Mouse (Mus musculus): ENCODE data around the gene Uncx. TPM values are rescaled to one million over a fixed set of nuclear protein-coding genes. Genes with fewer than 3 reads are reported as not detected.

The Uncx gene
- total and polyA plus RNA-seq, 3 experiments, result not detected

DNA sequence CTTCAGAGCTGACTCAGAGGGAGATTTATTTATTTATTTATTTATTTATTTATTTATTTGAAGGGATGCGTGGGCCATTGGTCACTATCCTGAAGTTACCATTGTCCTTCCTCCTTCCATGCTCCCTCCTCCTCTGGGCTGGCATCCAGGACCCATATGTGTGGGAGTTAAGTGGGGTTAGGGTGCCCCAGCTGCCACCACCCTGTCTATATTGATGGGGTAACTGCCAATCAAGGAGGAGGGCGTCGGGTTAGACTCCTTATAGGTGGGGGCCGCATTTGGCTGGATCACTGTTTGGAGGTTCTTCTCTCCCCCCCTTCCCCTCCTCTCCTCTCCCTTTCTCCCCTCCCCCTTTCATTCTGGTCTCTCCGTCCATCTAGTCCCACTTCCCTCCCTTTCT, 738 bp upstream of the Uncx start:
- no peak for DNase-seq

DNA sequence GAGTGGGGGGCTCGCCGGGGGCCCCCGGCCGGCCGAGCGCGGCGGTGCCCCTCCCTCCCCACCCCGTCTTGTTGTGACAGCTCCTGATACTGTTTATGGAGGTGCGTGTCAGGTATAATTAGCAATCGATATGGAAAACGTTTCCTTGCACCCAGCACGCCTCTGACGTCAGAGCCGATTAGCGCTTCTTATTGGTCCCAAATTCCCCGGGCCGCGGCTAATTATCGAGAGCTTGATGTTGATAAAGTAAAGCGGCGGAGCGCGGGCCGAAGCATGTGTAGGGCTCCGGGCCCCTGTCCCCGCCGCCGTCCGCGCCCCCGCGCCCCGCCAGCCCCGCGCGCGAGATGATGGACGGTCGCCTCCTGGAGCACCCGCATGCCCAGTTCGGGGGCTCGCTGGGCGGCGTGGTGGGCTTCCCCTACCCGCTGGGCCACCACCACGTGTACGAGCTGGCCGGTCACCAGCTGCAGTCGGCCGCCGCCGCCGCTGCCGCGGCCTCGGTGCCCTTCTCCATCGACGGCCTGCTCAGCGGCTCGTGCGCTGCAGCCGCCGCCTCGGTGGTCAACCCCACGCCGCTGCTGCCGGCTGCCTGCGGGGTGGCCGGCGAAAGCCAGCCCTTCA, 466 bp downstream of the Uncx start:
- no peak for DNase-seq

DNA sequence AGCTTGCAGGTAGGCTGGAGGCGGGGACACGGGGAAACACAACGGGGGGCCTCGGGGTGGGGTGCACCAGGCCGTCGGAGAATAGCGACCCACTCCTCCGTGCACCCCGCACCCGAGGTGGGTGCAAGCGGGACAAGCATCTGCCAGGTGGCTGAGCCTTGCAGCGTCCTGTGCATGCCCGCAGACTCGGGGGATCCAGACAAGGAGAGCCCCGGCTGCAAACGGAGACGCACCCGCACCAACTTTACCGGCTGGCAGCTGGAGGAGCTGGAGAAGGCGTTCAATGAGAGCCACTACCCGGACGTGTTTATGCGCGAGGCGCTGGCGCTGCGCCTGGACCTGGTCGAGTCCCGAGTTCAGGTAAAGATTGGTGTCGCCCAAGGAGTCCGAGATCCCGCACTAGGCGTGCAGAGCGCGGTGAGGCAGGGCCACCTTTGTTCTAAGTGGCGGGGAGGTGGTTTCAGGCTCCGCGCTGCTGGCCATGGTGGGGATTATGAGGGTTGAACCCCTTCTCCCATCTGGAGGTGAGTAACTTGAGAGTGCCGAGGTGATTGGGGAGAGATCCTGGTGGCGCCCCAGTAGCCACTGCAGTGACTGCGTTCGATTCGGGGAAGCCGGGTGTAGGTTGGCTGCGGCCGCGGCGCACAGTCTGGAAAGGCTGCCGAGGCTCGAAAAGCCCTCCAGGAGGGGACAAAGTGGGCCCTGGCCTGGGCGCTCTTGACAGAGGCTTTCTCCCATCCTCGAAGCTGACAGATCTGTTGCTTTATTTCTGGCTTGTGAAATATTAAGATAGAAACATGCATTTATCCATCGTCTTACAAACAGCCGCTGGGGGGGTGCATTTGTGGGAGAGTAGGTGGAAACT, 1.2 kb downstream of the Uncx start:
- DNase-seq, result no peak

DNA sequence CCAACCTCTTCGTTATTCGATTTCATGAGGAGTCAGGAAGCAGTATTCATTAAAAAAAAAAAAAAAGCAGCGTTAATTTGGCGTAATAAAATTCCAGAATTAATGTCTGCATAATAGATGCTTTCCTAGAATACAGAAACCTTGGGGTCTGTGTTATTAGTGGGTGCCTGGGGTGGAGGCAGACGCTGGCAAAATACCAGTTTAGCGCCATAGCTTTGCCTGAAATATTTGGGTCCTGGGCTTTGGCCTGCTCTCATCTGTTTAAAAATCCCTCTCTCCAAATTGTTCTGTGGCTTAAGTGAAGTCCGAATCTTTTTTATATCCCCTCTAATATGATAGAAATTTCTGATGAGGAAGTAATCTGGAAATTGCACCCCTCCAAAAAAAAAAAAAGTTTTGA, 1.9 kb downstream of the Uncx start:
- no peak for DNase-seq

DNA sequence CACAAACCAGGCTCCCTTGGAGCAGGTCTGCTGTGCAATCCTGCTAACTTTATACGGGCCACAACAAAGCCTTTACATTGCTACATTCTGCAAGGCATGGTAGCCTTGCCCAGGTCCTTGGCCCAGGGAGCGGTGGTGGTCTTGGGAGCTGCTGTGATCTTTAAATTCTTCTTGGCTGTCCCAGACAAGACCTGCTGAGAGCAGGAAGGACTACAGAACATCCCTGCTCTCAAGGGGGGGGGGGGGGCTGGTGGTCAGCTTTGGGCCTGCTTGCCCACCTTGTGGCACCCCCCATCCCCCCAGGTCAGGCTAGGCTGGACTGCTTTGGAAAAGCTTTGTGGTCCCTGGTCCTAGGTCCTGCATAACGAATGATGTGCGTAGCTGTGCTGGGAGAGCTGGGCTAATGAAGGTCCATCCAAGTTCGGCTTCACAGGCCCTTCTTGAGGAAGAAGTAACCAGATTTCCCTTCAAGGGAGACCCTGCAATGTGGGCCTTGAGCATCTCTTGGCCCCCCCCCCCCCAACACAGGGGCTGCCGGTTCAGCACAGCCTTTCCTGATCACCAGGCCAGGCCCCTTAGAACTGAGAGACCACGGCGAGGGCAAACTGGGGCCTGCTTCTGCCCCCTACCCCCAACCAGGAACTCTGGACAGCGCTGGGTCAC, 2.5 kb downstream of the Uncx start:
- DNase-seq, result no peak

DNA sequence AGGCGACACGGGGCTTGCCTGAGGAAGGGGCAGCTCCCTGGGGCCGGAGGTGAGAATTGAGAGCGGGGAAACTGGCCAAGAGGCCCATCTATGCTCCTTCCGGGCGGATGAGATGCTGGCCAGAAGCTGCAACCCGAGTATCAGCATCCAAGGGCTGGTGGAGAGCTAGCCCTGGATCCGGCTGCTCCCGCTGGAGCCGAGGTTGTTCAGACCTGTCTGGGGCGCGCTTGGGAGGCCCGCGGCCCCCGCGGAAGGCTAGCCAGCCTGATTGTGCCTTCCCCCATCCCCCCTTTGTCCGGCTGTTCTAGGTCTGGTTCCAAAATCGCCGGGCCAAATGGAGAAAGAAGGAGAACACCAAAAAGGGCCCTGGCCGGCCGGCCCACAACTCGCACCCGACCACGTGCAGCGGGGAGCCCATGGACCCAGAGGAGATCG, 3.1 kb downstream of the Uncx start:
- DNase-seq, result no peak

DNA sequence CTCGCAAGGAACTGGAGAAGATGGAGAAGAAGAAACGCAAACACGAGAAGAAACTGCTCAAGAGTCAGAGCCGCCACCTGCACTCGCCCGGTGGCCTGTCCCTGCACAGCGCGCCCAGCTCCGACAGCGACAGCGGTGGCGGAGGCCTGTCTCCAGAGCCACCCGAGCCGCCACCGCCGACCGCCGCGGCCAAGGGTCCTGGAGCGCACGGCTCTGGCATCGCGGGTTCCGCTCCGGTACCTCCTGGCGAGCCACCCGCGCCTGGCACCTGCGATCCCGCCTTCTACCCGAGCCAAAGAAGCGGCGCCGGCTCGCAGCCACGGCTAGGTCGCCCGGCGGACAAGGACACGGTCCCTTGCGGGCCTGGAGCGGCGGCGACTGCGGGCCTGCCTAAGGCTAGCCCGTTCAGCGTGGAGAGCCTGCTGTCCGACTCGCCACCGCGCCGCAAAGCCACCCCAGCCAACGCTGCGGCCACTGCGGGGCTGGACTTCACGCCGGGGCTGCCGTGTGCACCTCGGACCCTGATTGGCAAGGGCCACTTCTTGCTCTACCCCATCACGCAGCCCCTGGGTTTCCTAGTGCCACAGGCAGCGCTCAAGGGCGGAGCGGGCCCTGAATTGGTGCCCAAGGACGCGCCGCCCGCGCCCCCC, 3.6 kb downstream of the Uncx start:
- no peak for DNase-seq

DNA sequence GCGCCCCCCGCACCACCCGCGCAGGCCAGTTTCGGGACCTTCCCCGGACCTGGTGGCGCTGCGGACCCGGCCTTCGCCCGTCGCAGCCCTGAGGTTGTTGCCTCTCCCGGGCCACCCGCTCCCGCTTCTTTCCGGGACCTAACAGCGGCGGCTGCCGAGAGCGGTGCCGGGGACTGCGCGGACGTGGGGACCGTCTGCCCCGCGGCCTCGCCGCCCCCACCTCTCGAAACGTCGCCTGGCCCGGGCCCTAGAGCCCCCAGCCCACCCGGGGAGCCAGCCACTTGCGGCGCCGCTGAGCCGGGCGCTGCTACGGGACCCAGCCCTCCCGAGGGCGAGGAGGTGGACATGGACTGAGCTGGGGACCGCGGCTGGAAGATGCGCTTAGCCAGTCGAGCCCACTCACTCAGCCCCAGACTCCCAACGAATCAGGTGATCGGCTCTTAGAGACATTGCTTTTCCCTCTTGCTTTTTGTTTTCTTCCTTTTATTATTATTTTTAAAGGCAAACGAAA, 4.2 kb downstream of the Uncx start:
- no peak for DNase-seq

DNA sequence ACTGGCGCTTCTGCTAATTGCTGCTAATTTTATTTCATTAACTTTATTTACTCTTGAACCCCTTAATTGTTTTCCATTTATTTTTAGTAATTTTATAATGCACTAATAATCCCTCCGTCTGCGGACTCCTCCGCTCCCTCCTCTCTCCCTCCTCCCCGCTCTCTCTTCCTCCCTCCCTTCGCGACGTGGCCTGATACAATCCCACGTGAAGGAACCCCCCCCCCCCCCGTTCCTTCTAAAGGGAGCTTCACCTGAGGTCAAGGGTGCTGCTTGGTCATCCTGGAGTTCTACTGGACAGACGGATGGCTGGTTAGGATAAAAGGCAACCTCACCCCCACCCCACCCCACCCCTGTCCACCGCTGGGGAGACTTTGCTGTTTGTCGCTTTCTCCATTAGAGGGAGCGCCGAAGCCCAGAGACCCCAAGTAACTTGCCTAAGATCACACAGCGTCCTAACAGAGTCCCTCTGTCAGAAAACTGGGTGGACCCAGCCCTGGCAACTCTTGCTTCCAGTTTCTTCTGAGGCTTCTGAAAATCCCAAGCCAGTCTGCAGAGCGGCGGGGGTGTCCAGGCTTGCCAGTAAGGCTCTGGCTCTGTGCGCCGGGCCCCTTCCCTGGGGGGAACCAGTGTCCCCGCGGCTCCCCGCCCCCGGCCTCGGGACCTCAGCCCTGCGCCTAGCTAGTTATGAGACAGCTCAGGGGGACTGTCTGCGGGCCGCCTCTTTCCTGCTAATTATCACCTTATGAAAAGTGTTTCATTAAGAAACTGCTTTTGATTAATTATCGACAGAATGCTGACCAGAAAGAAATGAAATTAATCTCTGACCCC, 10.4 kb downstream of the Uncx start:
- no peak for DNase-seq

DNA sequence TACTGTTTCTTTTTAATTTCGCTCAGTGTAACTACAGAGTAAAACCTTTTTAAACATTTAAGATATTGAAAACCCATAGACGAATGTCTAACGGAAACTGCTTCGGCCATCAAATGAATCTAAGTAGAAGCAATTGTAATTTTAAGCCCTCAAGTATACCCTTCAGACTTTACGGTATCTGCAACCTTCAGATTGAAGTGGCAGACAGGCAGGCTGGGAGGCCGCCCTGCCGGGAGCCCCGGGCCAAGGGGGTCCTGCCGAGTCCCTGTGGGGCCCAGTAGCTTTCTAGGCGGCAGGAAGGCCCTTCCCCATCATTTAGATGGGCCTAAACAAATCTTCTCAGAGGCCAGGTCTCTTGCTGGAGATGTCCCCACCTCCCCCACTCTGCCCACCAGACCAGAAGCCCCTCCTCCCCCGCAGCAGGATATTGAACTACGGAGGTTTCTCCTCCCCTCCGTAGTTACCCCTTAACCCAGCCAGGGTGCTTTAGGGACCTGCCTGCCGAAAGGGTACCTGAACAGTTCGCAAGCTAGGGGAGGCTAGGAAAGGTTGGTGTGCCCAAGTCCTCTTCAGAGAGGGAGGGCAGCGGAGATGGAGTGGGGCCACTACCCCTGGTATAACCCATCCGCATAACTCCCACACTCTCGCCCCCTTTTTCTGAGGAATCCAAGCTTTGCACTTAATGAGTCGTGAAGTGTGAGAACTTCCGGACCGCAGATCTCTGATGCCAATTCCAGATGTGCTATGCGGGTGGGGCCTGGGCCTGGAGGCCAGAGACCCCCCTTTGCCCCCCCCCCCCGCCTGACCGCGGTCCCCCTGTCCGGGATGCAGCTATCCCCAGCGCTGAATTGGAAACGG, 11.4 kb downstream of the Uncx start:
- DNase-seq, result no peak

DNA sequence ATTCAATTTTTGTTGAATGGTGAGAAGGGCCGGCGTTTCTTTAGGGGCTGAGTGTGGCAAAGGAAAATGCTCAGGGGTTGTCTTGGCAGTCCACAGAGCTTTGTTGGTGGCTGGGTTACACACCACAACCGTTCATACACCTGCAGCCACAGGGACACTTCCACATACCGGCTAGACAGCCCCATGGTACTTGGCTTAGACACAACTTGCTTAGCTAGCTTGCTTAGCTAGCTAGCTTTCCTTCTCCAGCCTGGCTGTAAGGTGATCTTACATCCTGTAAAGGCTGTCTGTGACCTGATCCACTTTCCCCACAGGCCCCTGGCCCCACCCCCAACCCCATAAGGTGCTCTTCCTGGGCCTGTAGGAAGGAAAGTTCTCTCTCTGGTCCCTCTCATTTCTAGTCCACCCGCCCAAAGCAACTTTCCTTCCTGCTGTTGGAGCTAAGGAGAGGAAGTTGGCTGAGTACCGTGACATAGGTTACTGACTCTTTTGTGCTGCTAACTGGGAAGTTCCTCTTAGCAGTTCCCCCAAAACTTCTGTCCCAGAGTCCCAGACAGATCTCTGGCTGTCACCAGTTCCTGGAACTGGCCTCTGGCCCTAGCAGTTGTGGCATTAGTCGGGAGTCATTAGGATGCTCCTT, 12.3 kb downstream of the Uncx start:
- DNase-seq, result no peak

DNA sequence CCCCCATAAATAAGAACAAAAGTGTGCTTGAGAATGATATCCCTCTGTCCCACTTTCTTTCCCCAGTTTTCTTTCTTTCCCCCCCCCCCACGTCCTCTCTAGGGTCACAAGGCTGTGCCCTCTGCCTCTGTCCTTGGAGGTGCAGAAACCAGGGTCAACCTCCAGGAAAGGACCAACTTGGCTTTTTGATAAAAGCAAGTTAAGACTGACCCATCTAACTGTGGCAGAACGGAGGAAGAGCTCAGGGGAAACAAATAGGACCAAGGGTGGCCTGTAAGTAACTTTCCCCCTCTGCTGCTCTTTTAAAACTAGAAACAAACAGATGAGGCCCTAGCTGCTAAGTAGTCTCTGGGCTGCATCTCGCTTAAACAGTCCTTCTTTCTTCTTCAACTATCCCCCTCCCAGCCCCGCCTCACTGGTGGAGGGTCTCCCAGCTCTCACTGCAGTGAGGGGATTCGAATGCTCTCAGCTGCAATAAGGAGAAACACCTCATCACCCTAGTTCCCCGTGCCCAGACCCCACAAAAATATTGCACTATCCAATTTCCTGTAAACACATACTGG, 12.9 kb downstream of the Uncx start:
- DNase-seq, result no peak

DNA sequence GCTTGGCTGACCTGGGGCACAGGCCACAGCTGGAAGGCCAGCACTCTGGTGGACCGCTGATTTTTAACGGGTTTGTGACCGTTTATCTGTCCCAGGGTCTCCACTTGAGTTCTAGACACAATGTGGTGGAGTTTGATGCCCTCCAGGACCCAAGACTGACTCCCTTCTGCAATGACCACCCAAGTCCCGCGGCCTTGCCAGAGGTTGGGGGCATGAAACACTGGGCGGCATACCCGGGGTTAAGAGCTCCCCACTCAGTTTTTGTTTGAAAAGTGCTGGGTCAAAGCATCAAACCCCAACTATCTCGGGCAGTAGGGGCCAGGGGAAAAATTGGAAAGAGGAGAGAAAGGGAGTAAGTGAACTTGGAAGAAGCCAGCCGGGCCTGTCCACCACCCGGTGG, 13.8 kb downstream of the Uncx start:
- no peak for DNase-seq

DNA sequence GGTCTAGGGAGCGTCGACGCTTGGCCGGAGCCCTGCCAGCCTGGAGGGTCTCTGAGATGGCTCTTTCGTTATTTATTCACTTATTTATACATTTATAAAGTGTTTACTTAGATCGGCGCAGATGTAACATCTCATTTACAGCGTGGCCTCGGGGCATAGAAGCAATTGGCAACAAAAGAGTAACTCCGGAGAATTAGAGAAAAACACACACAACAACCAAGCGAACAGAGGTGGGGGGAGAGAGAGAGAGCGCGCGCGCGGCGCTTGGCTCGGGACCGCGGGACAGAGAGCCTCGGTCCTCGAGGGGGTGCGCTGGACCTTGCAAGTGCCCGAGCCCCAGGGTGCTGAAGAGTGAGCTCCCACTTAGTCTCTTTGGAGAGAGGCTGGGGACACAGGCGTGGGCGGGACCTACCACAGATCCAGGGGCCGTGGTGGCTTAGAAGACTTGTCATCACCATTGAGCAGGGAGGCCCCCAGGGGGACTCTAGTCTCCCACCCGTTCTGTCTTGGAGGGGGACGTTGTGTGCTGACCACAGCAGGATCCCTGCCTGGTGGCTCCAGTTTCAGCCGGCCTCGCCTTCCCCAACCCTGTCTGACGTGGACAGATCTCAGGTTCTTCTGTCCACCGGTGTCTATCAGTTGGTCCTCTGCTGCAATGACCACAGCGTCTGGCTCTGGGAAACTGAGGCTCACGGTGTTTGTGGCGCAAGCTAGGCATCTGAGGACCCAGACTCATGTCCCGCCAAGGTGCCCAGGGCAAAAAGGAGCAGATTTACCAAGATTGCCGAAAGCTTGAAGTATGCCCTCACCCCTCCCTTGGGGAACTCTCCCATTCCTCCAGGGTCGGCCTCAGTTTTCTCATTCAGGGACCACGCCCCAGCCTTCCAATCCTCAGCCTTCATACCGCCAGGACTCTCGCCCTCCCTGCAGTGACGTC, 14.5 kb downstream of the Uncx start:
- no peak for DNase-seq

DNA sequence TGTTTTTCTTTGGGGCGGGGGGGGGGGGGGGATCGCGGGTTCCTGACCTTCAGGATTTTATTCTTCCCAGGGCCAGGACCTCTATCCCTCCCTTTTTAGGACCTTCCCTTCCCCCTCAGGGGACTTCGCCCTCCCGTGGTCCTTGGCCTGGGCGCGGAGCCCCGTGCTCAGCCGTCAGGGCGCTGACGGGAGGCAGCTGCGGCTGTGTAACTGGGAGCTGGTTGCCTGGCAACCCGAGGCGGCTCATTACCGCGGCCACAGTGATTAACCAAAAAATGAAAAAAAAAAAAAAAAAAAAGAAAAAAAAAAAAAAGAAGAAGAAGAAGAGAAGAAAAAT, 15.1 kb downstream of the Uncx start:
- DNase-seq, result peak; percentile 42

DNA sequence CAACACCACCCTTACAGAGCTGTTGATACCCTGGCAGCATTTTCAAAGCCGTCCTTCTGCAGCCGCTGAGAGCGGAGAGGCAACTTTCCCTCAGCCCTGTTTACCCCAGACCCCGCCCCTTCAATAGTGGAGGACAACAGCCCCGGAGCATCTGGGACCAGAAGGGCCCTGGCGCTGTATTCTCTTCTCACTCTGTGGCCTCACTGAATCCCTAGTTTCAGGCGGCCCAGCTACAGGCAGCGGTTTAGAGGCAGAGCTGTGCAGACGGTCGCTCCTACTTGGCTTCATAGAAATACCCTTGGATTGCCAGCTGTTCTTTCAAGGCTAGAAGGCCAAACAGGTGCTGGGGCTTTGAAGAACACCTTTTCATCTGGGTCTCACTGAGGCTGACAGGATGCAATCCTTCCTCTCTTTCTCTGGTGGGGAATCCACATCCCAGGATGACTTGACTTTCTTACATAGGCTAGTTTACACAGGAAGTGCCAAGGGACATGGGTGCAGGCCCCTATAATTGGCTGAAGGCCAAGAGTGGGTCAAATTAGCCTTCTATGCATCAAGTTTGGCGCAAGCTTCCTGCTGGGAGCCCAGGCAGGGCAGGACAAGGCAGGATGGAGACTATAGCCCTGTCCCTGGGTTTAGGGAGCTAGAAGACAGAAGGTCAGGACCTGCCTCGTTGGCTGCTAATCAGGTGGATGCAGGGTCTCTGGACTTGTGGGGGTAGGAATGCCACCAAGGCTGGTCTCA, 15.8 kb downstream of the Uncx start:
- no peak for DNase-seq

DNA sequence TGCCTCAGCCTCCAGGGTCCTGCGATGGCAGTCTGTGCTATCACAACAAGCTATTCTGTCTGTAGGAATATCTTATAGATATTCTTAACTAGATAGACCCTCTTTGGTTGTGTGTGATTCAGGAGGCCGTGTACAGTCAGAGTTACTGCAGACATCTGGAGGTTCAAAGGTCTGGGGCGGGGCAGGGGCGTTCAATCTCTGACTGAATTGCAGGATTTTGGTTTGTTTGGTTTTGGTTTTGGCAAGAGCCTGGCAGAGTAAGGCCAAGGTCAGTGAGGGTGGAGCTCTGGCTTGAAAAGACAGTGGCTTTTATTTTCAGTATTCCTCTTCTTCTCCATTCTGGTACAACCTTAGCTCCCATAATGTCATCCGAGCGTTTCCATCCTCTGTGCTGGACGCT, 16.5 kb downstream of the Uncx start:
- DNase-seq, result peak; percentile 60
